Mouse (Mus musculus) liver, postnatal 0 days (tissue): ENCODE data around the gene Gm16429. TPM values are rescaled to one million over a fixed set of nuclear protein-coding genes. Genes with fewer than 3 reads are reported as not detected.
"Not testable (repeated sequence)": the region's sequence is repeated elsewhere in the genome, so short reads cannot be mapped to it uniquely, and the experiment has no call there.

ENCODE experiments used
- ATAC-seq: fragments of 200-750 bp; cut with Nextera tagmentation; 2 replicates; pipeline ENCODE4 v1.8.0; 2017; ENCODE audit warnings: mild to moderate bottlenecking, moderate library complexity
- DNase-seq: peaks from one replicate; pipeline ENCODE4 v3.0.0-alpha.2; 2016
- H3K27ac ChIP-seq: fragments of 300-500 bp; sonication (generic); 2 replicates; pipeline ENCODE4 v1.5.1; 2014; ENCODE audit warnings: antibody characterized with exemption, moderate library complexity, mild to moderate bottlenecking, low read depth
- H3K27me3 ChIP-seq: fragments of 300-500 bp; sonication (generic); 2 replicates; pipeline ENCODE4 v1.6.1; 2014; ENCODE audit warnings: low read length, control low read depth, mixed read lengths; ENCODE audit not compliant: insufficient read depth
- H3K36me3 ChIP-seq: fragments of 300-500 bp; sonication (generic); replicated peaks from 2 replicates; pipeline ENCODE4 v1.6.1; 2014; ENCODE audit warnings: mild to moderate bottlenecking, control low read depth, low read length, moderate library complexity, mixed read lengths; ENCODE audit not compliant: insufficient read depth
- H3K4me1 ChIP-seq: fragments of 300-500 bp; sonication (generic); 2 replicates; pipeline ENCODE4 v1.6.1; 2014; ENCODE audit warnings: antibody characterized with exemption, mild to moderate bottlenecking, control low read depth; ENCODE audit not compliant: insufficient read depth
- H3K4me2 ChIP-seq: fragments of 300-500 bp; sonication (generic); 2 replicates; pipeline ENCODE4 v1.6.1; 2014; ENCODE audit warnings: low read depth, mild to moderate bottlenecking, low read length, moderate library complexity, mixed read lengths
- H3K4me3 ChIP-seq: fragments of 300-500 bp; sonication (generic); 2 replicates; pipeline ENCODE4 v1.5.1; 2014; ENCODE audit warnings: low read depth, low read length
- H3K9ac ChIP-seq: fragments of 300-500 bp; sonication (generic); replicated peaks from 2 replicates; pipeline ENCODE4 v1.6.1; 2014; ENCODE audit warnings: mild to moderate bottlenecking, moderate library complexity
- H3K9me3 ChIP-seq: fragments of 300-500 bp; sonication (generic); 2 replicates; pipeline ENCODE4 v1.6.1; 2016; ENCODE audit warnings: mild to moderate bottlenecking, control low read depth, low read length, mixed read lengths
- WGBS: fragments of 180-500 bp; shearing (Covaris S2); extraction: QIAGEN DNeasy Blood & Tissue Kit; methylation state at CpG from one replicate; pipeline ENCODE4 v1.1.7; 2014; ENCODE audit not compliant: insufficient replicate concordance; 5-methylcytosine and 5-hydroxymethylcytosine counted together
- polyA plus RNA-seq: library from polyadenylated mRNA; unstranded; fragments of >200 nt; fragmentation: Nextera tagmentation; extraction: Ambion mirVana; gene quantifications from 2 replicates; pipeline ENCODE4 v1.2.1, GENCODE M21; 2015

Gm16429 gene
- not detected in 2 replicates for polyA plus RNA-seq

GRCm38 (mm10) chr5:93928952-93929351 lies at the start of gene Gm16429:
Gm16429 (minus strand) TSS chr5:93929052.
- DNase-seq, H3K4me3 ChIP-seq, H3K9me3 ChIP-seq, H3K36me3 ChIP-seq, ATAC-seq, H3K9ac ChIP-seq, H3K27me3 ChIP-seq, H3K4me2 ChIP-seq, H3K27ac ChIP-seq, H3K4me1 ChIP-seq: not testable (repeated sequence)
- WGBS = no CpG with 5 or more reads among the region's 1 CpGs

Other genes with a start within 250 kb of the Gm16429 start
- not detected in 2 replicates for gene Gm7792, start 85.3 kb downstream of the Gm16429 start, polyA plus RNA-seq
- gene BC061212, start 141.5 kb upstream of the Gm16429 start, polyA plus RNA-seq = not detected in 2 replicates
- gene Gm6351, start 147.3 kb upstream of the Gm16429 start, polyA plus RNA-seq = not detected in 2 replicates